Mouse (Mus musculus) G1E (cell line): ENCODE measurements at regions not wholly inside any gene's neighbourhood (a gene's known extent, or its start where the extent isn't known, plus 50 kb on each side); places are given as distances from the start of the nearest gene placed in this dataset.

Experiments
- CTCF ChIP-seq: IDR thresholded peaks from 2 replicates; pipeline ENCODE4 v1.5.1; 2012; ENCODE audit warnings: low read depth, low read length, inconsistent platforms, mixed read lengths
- POLR2AphosphoS5 ChIP-seq: IDR thresholded peaks from 2 replicates; pipeline ENCODE4 v1.6.1; 2012; ENCODE audit warnings: low read depth, low read length, inconsistent platforms; ENCODE audit not compliant: insufficient replicate concordance
- TAL1 ChIP-seq: conservative IDR thresholded peaks from 2 replicates; pipeline ENCODE4 v1.6.1; 2012; ENCODE audit warnings: low read depth, low read length, inconsistent platforms, mixed read lengths

- TF ChIP-seq CTCF (no peak), TAL1 (no peak), POLR2AphosphoS5 (no peak)
Observed at GRCm38 (mm10) chr3:52215083-52215482, 53.1 kb upstream of the Foxo1 start.
